Mouse (Mus musculus): Measurements from ENCODE around the gene Hmg20b. TPM values are rescaled to one million over a fixed set of nuclear protein-coding genes. Genes with fewer than 3 reads are reported as not detected.

The Hmg20b gene
- polyA plus RNA-seq, 1 experiment = 89.0 TPM

DNA sequence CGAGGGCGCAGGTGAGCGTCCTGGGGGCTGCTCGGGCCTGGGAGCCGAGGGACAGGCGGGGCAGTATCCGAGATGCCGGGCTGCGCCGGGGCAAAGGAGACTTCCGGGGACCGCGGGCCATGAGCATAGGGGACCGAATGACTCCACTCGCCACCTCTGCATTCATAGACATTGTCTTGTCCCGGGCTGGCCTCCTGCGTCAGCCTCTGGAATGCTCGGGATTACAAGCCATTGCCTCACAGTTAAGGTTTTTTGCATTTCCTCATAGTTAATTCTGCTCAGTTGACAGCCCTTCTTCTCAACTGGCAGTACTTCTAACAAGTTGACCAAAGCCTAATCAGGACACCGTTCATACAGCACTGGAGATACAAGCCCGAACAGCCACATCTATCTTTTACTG is 28.8 kb downstream of the Hmg20b start:
- Histone ChIP-seq H3K36me3 (ENCODE audit: control insufficient read depth, insufficient read depth) (peaks cover 53% of the 10 kb centered on the region), H3K79me3 (ENCODE audit: low read depth) (peaks cover 20% of the 10 kb centered on the region), H3K79me2 (ENCODE audit: control insufficient read depth, insufficient read depth) (peaks cover 30% of the 10 kb centered on the region), H3ac (ENCODE audit: control insufficient read depth, insufficient read length, low read depth) (peak overlapping the region; percentile 99), H3K4me3 (ENCODE audit: insufficient read depth, poor library complexity, severe bottlenecking) (peak overlapping the region; percentile 99), H3K27me3 (ENCODE audit: control insufficient read depth, insufficient read depth, insufficient read length) (no peaks in the 10 kb centered on the region)
- TF ChIP-seq MAX (IDR thresholded peaks at IDR 0.05) = no peak
- TF ChIP-seq MYOG (IDR thresholded peaks at IDR 0.05; ENCODE audit: control insufficient read depth, extremely low read depth, insufficient read length) = no peak
- TF ChIP-seq CEBPB (IDR thresholded peaks at IDR 0.05; ENCODE audit: low read depth) = no peak
- TF ChIP-seq USF1 (IDR thresholded peaks at IDR 0.05; ENCODE audit: low read depth) = no peak
- no peak for TF ChIP-seq FOSL1 (IDR thresholded peaks at IDR 0.05; ENCODE audit: insufficient read depth, low read length, poor library complexity, severe bottlenecking)
- TF ChIP-seq CTCF (IDR thresholded peaks at IDR 0.05; ENCODE audit: control insufficient read depth, insufficient read depth, insufficient read length) = no peak
- TF ChIP-seq MYOD1 (IDR thresholded peaks at IDR 0.05; ENCODE audit: control insufficient read depth, insufficient read length, low read depth) = no peak

DNA sequence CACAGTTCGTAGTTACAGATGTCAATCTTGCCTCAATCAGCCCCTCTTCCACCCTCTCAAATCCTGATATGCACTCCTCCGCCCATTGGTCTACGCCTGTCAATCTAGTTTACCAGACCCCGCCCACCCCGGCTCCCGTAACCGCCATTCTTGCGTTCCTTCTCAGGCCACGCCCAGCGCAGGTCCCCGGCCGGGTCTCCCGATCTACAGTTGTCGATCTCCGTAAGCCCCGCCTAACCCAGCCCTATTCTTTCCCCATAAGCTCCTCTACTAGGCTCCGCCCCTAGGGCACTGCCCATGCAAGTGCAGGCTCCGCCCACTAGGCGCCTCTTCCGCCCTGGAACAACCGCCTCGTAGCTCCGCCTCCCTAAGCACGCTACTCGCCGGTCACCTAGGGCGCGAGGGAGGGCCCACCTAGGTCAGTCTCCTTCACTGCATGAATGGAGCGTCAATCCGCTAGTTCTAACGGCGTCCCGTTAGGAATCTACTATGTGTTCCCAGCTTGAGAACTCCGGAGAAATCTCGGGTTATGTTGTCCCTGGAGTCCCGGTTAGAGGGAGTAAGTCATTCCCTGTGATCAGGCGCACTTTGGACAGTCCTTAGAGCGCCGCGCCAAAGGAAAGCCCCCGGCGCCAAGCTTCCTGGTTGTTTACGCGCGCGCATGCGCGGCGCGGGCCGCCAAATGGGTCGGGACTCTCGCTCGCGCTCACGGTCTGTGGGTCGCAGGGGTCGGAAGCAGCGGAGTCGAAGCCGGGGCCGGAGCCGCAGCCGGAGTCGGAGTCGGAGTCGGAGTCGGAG is 29.5 kb downstream of the Hmg20b start, which contains the start of gene Cactin:
TSS of gene Cactin (plus strand) at position 554 of the 798 bp plus-strand sequence.
- Histone ChIP-seq H3K79me3 (ENCODE audit: low read depth) (peaks cover 20% of the 10 kb centered on the region), H3K36me3 (ENCODE audit: control insufficient read depth, insufficient read depth) (peaks cover 51% of the 10 kb centered on the region), H3ac (ENCODE audit: control insufficient read depth, insufficient read length, low read depth) (peak within 1 kb of the TSS; percentile 99), H3K79me2 (ENCODE audit: control insufficient read depth, insufficient read depth) (peaks cover 30% of the 10 kb centered on the region), H3K4me3 (ENCODE audit: insufficient read depth, poor library complexity, severe bottlenecking) (peak within 1 kb of the TSS; percentile 99), H3K27me3 (ENCODE audit: control insufficient read depth, insufficient read depth, insufficient read length) (no peaks in the 10 kb centered on the region)
- TF ChIP-seq MYOG (IDR thresholded peaks at IDR 0.05; ENCODE audit: control insufficient read depth, extremely low read depth, insufficient read length) (no peak), MAX (IDR thresholded peaks at IDR 0.05) (peak; percentile 100)

DNA sequence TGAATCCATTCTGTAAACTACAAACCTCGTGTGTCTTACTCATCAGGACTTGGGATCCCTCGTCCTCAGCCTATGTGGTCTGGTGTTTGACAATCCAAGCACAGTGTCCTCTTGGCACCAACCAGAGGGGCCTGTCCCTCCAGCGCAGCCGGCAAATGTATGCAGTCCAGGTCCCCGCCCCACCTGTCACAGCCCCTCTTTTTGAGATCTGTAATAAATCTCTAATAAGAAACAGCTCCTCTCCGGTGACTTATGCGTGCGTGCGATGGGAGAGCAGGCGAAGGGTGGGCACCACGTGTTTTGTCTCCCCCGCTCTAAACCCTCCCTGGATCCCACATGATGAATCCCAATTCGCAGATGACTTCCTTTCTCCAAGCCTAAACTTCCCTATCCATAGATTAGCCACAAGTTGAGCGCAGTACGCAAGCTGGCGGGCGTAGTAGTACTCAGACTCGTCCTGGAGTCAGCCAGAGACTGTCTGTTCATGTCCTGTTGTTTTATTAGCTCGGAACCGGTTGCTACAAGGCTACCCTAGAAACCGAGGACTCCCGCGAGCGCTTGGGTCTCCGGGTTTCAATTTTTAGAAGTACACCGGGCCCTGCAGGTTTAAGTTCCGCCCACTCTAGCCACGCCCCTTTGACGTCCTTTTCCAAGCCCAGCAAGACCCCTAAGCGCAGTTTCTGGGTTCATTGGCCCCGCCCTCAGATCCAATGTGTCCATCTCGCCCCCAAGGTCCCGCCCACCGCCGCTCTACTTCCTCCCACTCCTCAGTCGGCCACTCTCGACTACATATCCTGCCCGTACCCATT is 30.3 kb downstream of the Hmg20b start:
- no peak for TF ChIP-seq MYOG (IDR thresholded peaks at IDR 0.05; ENCODE audit: control insufficient read depth, extremely low read depth, insufficient read length)
- no peak for TF ChIP-seq MYOD1 (IDR thresholded peaks at IDR 0.05; ENCODE audit: control insufficient read depth, insufficient read length, low read depth)
- no peak for TF ChIP-seq CEBPB (IDR thresholded peaks at IDR 0.05; ENCODE audit: low read depth)
- peak; percentile 72 for TF ChIP-seq MAX (IDR thresholded peaks at IDR 0.05)
- peak overlapping the region; percentile 77 for H3ac ChIP-seq (ENCODE audit: control insufficient read depth, insufficient read length, low read depth)
- no peaks in the 10 kb centered on the region for H3K27me3 ChIP-seq (ENCODE audit: control insufficient read depth, insufficient read depth, insufficient read length)
- peaks cover 20% of the 10 kb centered on the region for H3K79me3 ChIP-seq (ENCODE audit: low read depth)
- peaks cover 49% of the 10 kb centered on the region for H3K36me3 ChIP-seq (ENCODE audit: control insufficient read depth, insufficient read depth)
- H3K4me3 ChIP-seq (ENCODE audit: insufficient read depth, poor library complexity, severe bottlenecking) = peak overlapping the region; percentile 99
- H3K79me2 ChIP-seq (ENCODE audit: control insufficient read depth, insufficient read depth) = peaks cover 30% of the 10 kb centered on the region

DNA sequence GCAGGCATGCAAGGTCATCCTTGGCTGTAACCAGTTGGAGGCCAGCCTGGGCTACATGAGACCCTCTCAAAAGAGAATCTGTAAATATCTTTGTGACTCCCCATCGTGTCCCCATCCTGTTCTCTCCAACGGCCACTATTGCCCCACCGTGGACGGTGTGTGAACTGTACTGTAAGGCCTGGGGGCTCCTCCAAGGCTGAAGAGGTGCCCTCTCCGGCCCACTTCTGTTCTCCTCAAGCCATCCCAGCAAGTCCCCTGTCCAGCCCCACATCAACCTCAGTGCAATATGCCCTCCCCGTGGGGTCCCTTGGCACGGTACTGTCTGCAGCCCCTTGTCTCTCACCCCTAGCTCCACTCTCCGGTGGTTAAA is 31.0 kb downstream of the Hmg20b start:
- H3K4me3 ChIP-seq (ENCODE audit: insufficient read depth, poor library complexity, severe bottlenecking) = peak overlapping the region; percentile 99
- peaks cover 46% of the 10 kb centered on the region for H3K36me3 ChIP-seq (ENCODE audit: control insufficient read depth, insufficient read depth)
- H3ac ChIP-seq (ENCODE audit: control insufficient read depth, insufficient read length, low read depth) = peak overlapping the region; percentile 77
- peaks cover 30% of the 10 kb centered on the region for H3K79me2 ChIP-seq (ENCODE audit: control insufficient read depth, insufficient read depth)
- H3K27me3 ChIP-seq (ENCODE audit: control insufficient read depth, insufficient read depth, insufficient read length) = no peaks in the 10 kb centered on the region
- no peak for TF ChIP-seq CTCF (IDR thresholded peaks at IDR 0.05; ENCODE audit: control insufficient read depth, insufficient read depth, insufficient read length)
- H3K79me3 ChIP-seq (ENCODE audit: low read depth) = peaks cover 18% of the 10 kb centered on the region

DNA sequence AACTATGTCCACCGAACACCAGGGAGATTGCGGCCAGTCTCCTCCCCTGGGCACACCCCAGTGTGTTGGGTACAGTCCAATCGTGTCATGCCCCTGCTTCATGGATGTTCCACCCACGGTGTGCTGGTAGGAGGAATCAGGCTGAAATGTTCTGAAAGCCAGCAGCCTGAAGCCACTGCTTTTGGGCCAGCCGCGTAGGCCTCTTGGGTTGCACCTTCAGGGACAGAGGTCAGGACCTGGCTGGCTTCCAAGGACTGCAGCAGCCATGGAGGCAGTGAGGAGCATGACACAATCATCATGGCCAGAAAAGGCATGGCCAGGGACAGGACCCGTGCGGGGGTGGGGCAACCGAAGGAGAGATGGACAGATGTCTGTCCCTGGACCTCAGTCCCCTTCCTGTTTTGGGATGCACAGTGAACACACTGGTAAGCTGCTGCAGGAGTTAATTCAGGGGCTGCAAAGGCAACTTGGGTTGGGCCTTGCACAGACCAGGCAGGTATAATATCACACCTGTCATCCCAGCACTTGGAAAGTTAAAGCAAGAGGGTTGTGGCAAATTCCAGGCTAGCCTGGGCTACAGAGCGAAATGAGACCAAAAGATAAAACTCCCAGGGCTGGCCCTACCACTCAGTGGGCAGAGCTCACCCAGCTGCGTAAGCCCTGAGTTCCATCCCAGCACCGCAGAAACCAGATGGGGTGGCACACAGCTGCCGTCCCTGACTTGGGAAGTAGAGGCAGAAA is 31.5 kb downstream of the Hmg20b start:
- no peak for TF ChIP-seq CEBPB (IDR thresholded peaks at IDR 0.05; ENCODE audit: low read depth)
- H3K4me3 ChIP-seq (ENCODE audit: insufficient read depth, poor library complexity, severe bottlenecking) = no peak overlapping the region
- peaks cover 42% of the 10 kb centered on the region for H3K36me3 ChIP-seq (ENCODE audit: control insufficient read depth, insufficient read depth)
- H3K27me3 ChIP-seq (ENCODE audit: control insufficient read depth, insufficient read depth, insufficient read length) = no peaks in the 10 kb centered on the region
- peaks cover 28% of the 10 kb centered on the region for H3K79me2 ChIP-seq (ENCODE audit: control insufficient read depth, insufficient read depth)
- peak overlapping the region; percentile 47 for H3ac ChIP-seq (ENCODE audit: control insufficient read depth, insufficient read length, low read depth)
- H3K79me3 ChIP-seq (ENCODE audit: low read depth) = peaks cover 18% of the 10 kb centered on the region

DNA sequence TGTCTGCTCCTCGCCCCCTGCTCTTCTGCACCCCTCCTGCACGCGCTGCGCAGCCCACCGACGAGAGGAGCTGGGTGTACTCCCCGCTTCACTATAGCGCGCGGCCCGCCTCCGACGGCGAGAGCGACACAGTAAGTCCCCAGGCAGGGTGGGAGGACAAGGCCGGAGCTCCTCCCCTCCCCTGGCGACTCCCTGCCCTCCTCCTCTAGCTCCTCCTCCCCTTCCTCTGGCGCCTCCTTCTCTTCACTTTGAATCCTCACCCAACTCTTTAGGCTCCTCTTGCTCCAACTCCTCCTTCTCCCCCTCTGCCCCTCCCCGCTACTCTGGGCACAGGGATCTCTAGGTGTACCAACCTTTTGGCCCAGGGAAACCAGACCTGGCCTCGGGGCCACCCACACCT is 33.0 kb downstream of the Hmg20b start:
- no peak for TF ChIP-seq CTCF (IDR thresholded peaks at IDR 0.05; ENCODE audit: control insufficient read depth, insufficient read depth, insufficient read length)
- TF ChIP-seq MYOG (IDR thresholded peaks at IDR 0.05; ENCODE audit: control insufficient read depth, extremely low read depth, insufficient read length) = no peak
- TF ChIP-seq MYOD1 (IDR thresholded peaks at IDR 0.05; ENCODE audit: control insufficient read depth, insufficient read length, low read depth) = no peak
- TF ChIP-seq FOSL1 (IDR thresholded peaks at IDR 0.05; ENCODE audit: insufficient read depth, low read length, poor library complexity, severe bottlenecking) = no peak
- TF ChIP-seq MAX (IDR thresholded peaks at IDR 0.05) = no peak
- TF ChIP-seq CEBPB (IDR thresholded peaks at IDR 0.05; ENCODE audit: low read depth) = no peak
- no peak for TF ChIP-seq USF1 (IDR thresholded peaks at IDR 0.05; ENCODE audit: low read depth)
- Histone ChIP-seq H3ac (ENCODE audit: control insufficient read depth, insufficient read length, low read depth) (no peak overlapping the region), H3K4me3 (ENCODE audit: insufficient read depth, poor library complexity, severe bottlenecking) (no peak overlapping the region), H3K79me3 (ENCODE audit: low read depth) (peaks cover 11% of the 10 kb centered on the region), H3K27me3 (ENCODE audit: control insufficient read depth, insufficient read depth, insufficient read length) (no peaks in the 10 kb centered on the region), H3K36me3 (ENCODE audit: control insufficient read depth, insufficient read depth) (peaks cover 33% of the 10 kb centered on the region), H3K79me2 (ENCODE audit: control insufficient read depth, insufficient read depth) (peaks cover 13% of the 10 kb centered on the region)
